Mouse (Mus musculus) megakaryocyte, embryonic 14.5 days (primary cell): ENCODE measurements around the gene Aco1.

Source experiments
- FLI1 ChIP-seq: IDR thresholded peaks from 2 replicates; pipeline ENCODE4 v1.6.1; 2012; ENCODE audit warnings: low read length, inconsistent platforms, mixed read lengths
- GATA1 ChIP-seq: IDR thresholded peaks from 3 replicates; pipeline ENCODE4 v1.6.1; 2012; ENCODE audit warnings: mixed read lengths, low read length, inconsistent platforms, borderline replicate concordance

DNA sequence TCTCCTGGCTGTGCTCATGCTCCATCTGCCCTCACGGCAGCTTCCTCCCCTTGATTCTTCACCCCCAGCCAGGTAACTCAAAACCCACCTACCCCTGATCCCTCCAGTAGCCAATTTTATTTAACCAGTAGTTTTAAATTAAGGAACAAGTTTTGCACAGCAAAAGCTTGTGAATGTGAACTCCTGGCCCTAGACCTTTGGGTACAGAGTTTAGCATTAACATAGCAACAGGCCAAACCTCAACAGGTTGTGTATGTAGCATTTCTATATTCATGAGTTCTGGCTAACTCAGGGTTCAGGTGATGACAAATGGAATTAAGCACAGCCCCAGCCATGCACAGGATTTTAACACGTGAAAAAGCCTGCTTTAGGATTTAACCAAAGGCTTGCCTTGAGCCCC is 49.4 kb downstream of the Aco1 start:
- no peak for TF ChIP-seq GATA1
- no peak for TF ChIP-seq FLI1
